Mouse (Mus musculus): ENCODE measurements around the gene Gm17361.
"Not testable (repeated sequence)": the region's sequence is repeated elsewhere in the genome, so short reads cannot be mapped to it uniquely, and the experiment has no call there.

Gene Gm17361

GRCm38 (mm10) chrX:125003863-125004262 is at the start of gene Gm17361:
TSS of gene Gm17361 (plus strand) at chrX:125004163.
- H3K36me3 ChIP-seq (ENCODE audit: control insufficient read depth, insufficient read depth, low read length, poor library complexity, severe bottlenecking); H3K27me3 ChIP-seq (ENCODE audit: control insufficient read depth, insufficient read depth, low read length, poor library complexity, severe bottlenecking): not testable (repeated sequence)

More at GRCm38 (mm10) chrX:125003863-125004262, at the start of gene Gm17361:
- DNase-seq (ENCODE audit: low read depth, low spot score), result not testable (repeated sequence)

Data from splenic B cell, adult 2 months (primary cell).